Mouse (Mus musculus) testis, postnatal 10 days (tissue): ENCODE measurements around the gene Aldh8a1.

Experiments used
- DNase-seq: peaks from one replicate; pipeline ENCODE4 v3.0.0; 2021; ENCODE audit warnings: low spot score

The Aldh8a1 gene

DNA sequence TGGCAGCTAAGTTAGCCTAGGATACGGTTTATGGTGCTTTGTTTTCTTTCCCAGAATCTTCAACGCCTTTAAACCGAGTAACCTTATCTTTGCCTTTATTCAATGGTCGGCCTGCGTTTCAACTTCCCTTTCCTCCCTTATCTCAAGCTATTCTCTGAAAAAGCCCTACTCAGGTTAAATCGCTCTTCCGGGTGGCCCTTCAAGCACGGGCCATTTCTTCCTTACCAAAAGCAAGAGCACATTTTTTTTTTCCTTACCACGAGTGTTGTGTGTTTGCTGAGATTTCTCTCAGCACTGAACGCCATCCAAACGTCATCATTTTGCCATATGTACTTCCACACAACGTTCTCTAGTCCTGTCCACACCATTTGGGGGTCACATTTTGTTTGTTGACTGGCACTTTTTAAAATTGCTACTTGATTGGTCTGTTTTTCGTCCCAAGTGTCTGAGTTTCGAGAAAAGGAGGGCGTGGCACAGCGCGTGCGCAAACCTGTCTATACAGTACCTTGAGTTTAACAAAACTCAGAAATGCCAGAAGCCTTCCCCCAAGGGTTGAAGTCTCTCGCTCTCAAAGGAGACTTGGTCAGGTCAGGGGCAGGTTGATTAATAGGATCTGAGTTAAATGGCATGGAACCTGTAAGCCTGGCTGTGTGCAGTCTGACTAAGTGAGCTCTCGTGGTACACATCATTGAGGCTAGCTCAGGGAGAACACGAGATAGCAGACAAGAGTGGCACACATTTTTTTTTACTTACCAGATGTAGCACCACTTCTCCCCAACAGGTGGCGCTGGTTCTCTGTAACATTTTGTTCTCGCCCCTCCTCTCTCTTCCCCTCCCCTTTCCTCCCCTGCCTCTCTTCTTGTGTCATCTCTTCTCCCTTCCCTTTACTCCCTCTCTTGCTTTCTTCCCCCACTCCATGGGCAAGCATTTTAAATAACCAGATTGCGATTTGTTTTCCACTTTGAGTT lies 43.6 kb downstream of the Aldh8a1 start:
- peak; percentile 77 for DNase-seq

DNA sequence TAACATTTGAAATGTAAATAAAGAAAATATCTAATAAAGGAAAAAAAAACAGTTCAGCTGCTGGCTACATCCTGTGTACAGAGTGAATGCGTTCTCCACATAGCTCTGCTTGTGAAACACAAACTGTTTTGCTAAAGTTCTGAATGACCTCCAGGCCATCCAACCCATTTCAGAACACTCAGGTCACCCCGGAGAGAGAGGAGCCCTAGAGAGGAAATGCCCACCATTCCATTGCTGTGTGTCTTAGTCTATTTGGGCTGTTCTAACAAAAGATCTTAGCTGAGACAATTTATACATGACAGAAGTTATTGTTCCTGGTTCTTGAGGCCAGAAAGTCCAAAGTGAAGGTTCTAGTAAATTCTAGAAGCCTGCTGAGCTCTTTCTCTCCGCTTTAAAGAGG lies 49.4 kb downstream of the Aldh8a1 start:
- DNase-seq: no peak

DNA sequence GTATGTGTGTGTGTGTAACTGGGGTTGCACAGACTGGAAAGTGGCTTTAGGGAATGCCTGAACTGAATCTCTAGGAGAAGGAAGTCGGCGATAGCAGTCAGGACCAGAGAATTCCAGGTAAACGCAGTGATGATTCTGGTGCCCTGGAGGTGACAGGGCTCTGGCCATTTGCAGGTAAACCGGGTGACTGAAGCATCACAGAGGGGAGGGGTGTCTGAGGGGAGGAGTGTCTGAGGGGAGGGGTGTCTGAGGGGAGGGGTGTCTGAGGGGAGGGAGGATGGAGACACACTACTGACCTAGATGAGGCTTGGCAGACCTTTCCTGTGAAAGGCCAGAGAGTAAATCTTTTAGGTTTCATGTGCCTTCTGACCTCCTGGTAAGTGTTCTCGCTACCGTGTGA lies 50.9 kb downstream of the Aldh8a1 start:
- no peak for DNase-seq

DNA sequence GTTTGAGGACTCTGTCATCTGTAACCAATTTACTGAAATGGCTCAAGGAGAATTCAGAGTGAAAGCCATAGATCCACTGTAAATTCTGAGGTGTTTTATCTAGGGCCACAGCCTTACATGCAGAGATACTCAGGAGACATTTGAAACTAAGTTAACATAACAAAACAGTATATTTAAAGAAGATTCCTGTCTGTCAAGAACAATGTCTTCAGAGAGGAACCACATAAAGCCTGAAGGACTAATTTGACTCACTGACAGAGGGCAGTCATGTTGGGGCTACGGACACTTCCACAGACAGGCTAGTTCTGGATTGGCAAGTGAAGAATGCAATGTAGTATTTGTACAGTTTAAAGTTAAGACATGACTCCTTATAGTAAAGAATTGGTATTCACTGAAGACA lies 62.2 kb downstream of the Aldh8a1 start:
- no peak for DNase-seq

DNA sequence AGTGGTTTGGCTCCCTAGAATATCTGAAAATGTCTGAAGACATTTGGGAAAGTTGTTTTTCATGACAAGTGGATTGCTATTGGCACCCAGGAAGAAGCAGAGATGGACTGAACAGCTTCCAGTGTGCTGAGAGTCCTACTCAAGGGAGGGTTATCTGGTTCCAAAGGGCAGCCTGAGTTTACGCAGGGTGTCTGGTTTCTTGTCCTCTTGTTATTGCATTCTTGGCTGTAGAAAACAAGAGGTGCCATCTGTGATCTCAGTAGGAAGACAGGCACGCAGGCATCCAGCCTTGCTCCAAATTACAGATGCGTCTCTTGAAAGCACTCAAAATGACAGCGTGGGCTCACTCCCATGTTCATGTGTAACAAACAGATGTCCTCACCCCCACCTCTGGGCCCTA lies 63.9 kb downstream of the Aldh8a1 start:
- DNase-seq: no peak

DNA sequence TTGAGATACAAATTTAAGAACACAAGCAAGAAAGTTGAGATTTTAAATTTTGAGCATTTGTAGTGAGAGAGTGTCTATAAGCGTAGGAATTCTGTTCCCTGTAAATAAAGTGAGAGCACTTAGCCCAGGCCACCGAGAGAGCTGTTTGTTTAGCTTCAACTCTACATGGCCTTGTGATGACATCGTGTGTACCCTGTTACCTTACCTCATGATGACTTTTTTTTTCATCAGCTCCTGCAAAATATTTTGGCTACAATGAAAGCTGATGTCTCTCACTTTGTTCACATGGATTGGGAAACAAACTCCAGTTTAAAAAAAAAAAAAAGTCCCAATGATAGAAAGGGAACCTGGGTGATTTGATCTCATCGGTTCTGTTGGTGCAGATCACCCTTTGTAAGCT lies 64.6 kb downstream of the Aldh8a1 start:
- no peak for DNase-seq

DNA sequence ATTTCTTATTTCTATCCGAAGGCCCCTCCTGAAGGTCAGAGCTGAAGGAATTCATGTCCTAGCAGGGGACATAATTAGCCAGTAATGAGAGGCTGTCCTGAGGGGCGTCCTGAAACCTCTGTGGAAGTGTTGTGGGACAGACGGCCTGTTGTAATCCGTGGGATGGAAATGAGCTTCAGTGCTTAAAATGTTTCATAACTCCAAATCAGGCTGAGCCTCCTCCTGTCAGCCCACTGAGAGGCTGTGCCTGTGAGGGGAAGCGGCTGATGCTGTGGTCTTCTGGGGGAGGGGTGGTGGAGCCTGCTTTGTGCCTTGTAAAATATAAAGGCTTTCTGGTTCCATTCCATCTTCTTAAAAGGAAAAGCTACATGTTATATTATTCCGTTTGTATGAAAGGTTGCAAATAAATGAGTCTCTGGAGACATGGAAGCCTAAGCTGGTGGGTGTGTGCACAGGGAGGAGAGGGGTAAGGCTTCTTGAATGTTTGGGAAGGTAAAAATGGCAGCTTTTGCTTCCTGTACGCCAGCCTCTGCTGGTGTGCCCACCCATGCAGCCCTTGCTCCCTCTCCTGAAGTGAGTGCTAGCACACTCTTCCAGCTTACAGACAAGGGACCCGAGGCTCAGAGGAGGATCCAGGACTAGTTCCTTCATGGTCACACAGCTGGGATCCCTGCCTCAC lies 66.7 kb downstream of the Aldh8a1 start:
- DNase-seq: no peak

DNA sequence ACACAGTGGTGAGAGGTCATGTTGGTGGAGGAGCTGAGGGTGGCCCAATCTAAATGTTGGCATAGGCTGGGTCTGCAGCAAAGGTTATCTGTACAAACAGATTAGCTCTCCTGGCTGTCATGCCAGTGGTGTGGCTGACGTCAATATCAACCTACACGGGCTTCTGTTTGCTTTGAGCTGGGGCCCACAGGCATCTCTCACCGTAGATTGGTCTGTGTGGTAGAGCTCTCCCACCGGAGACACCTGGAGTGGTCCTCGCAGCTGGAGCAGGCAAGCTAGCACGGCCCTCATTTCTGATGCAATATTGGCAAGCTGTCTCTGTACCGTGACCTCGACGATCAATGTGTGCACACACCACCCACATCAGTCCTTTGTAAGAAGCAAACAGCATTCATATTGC lies 67.3 kb downstream of the Aldh8a1 start:
- no peak for DNase-seq
